Mouse (Mus musculus) frontal cortex, postnatal 10 days (tissue): Measurements from ENCODE around the gene Podn.
A peak's percentile ranks its signal among the peaks of the same experiment; 100 is the strongest.

Experiments used
- DNase-seq, 2 experiments: peaks; one replicate each; pipeline ENCODE4 v3.0.0; 2022; ENCODE audit warnings: low spot score in 2 of 2, mixed read lengths in 1 of 2

Gene Podn

DNA sequence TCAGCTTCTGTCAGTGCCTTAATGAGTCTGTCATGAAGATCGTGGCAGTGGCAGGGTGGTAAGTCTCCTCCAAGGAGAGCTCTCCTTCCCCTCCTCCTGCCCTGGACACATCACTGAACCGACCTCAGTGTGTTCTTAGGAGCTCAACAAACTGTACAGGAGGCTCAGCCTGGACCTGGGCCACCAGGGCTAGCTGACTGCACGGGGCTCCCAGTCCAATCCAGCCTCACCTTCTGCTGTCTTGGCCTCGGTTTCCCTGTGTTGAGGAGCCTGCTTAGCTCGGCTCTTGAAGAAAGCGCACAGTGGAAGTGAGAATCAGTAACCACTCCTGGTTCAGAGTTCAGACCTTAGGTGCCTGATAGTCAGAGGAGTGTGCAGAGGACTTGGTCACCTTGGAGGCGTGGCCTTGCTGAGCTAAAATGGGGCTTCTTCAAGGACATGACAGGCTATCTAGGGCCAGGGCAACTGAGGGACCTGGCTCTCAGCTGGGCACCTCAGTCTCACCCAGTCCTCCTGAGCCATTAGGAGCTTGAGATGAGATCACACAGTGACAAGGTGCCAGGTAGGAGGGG lies 88.6 kb downstream of the Podn start:
- DNase-seq = no peak

DNA sequence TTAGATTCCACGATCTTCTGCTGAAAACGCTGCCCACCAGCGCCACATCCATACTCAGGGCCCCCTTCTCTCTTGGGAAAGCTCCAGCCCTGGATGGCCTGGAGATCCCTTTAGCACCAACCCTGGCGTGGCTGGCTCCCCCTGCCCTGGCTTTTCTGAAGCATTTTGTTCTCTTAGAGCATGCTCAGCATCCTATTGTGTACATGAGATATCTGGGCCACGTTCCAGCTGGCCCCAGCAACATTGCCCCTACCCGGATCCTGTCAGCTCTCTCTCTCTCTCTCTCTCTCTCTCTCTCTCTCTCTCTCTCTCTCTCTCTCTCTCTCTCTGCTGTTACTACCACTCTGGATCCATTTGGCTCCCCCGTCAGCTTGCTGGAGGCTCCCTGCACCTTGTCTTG lies 90.9 kb downstream of the Podn start:
- no peak for DNase-seq

DNA sequence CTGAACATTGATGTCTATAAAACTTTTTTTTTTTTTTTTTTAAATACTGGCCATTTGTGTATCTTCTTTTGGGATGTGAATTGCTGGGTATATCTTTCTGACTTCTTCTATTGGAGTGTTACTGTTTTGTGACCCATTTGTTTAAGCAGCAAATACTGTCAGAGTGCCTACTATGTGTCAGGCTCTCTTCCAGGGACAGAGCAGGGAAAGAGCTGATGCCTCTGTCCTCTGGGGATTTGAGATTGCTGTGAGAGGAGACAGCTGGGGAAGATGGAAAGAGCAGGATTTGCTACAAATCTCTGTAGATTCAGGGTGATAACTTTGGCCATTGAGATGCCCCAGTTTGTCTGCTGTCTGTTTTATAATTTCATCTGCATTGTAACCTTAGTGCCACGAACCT lies 96.9 kb downstream of the Podn start:
- DNase-seq = no peak

DNA sequence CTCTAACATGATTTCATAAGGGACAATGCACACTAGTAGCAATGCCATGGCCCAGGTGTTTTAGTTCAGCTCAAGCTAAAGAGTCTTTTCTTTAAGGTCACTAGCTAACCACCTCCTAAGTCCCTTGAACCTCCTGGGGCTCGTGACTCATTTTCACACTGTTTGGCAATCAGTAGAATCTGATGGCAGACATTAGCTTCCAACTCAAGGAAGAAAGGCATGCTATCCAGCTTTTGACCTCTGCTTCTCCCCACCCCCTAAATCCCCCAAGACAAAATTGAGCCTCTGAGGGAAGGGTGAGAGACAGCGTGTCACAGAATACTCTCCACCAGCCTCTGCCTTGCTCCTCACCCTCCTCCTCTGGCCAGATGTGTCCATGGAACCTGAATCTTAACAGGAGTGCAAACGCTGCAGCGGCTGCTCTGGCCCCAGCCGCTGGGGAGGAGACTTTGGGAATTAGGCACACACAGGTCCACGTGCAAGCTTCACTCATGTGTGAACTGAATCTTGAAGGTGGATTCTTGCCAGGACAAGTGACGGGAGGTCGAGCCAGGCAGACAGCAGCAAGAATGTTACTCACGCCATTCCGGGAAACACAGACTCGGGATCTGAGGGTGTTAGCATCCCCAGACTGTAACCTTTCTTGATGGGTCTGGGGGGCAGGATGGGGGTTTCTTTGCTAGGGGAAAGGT lies 97.5 kb downstream of the Podn start:
- no peak for DNase-seq

DNA sequence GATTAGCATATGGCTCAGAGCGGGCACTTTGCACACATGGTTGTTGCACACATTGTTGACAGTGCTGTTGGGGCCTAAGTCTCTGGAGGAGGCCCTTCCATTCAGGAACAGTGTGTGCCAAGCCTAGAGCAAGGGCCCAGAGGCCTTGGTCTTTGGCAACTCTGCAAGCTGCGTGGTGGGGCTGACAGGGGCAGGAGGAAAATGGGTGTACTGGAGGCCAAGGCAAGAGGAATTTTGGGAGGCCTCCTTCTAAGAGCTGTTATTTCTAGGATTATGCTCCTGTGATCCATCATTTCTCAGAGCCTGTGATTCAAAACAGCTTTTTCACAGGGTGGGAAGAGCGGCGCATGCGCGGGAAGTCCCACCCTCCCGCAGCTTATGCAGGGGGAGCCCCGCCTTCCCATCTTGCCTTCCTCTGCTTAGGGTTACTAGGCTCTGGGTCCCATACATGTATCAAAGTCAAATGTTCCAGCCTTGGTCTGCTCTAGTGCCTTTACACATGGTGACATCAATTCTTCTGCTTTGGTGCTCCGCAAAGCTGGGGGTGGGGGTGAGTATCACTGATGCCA lies 99.7 kb downstream of the Podn start:
- no peak for DNase-seq

DNA sequence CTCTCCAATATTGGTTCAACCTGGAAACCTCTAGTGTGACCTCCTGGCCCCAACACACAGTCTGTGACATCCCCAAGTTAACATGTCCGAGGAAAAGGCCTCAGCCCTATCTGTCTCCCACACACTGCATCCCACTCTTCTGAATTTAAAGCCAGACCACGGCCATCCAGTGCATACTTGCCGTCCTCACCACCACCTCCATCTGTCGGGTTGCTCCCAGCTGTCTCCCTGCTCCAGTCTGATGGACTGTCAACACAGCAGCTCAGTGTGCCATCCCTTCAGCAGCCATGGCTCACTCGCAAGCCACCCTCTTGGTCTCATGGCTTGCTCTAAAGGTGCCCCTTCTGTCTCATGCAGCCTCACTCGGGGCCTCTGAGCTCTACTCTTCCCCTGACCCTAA lies 100.5 kb downstream of the Podn start:
- no peak for DNase-seq

DNA sequence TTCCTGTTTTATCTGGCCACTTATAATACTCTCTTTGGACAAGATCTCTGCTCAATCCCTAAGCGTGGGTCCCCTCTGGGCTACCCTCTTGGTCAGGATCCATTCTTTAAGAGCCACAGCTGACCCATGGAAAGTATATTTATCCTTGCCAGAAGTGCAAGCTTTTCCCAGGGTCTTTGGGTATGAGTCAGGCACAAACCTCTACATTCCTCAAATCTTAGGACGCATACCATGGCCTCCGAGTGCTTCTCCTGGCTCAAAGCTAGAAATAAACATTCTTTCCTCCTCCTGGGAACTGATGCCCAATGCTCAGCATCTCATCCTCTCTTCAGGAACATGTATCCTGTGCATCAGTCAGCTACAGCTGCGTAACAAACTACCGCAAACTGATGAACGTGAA lies 101.2 kb downstream of the Podn start:
- no peak for DNase-seq

DNA sequence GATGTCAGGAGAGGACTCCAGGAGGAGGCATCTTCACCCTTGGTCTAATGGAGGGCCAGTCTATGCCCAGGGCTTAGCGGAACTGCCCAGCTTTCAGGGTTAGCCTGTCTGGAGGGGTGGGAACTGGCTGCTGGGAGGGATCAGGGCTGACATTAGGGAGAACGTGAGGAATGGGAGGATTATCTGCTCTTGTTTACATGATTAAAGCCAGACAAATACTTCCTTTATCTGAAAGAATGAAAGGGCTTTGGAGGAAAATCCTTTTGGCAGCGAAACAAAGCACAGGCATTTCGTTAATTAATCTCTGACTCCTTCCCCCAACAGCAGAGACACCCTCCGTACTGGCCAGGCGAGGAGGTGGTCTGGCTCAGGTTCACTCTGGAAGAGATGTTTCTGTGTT lies 104.4 kb downstream of the Podn start:
- no peak for DNase-seq

DNA sequence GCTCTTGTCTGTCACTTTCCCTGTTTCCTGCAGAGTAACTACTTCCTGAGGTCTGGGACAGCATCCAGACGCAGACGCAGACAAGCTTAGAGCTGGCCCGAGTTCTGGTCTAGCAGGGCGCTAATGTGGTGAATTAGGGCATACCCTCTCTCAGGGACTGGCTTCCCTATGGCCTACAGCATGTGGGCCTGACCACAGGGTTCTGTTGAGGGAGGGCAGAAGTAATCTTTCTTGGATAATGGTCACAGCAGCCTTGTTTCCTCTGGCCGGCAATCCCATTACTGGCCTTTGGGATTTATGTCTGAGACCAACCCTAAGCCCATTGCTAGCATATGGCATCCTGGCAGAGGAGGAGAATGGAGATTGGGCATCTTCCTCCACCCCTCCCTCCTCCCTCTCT lies 105.4 kb downstream of the Podn start:
- DNase-seq = no peak

DNA sequence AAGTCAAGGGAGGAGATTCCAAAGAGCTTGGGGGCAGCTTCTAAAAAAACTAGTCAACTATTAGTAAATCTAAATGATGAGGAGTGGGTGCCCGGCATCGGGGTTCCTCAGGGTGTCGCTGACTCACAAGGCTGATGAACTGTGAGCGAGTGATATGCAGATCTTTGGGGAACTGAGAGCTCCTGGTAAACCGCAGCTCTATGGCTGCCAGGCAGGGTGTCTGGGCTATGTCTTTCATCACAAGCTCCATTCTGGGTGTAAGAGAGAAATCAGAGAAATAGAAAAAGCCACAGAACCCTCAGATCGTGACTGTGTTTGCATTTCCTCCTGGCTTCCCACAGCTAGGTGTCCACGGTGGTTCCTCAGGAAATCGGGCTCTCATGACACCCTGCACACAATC lies 107.3 kb downstream of the Podn start:
- no peak for DNase-seq

DNA sequence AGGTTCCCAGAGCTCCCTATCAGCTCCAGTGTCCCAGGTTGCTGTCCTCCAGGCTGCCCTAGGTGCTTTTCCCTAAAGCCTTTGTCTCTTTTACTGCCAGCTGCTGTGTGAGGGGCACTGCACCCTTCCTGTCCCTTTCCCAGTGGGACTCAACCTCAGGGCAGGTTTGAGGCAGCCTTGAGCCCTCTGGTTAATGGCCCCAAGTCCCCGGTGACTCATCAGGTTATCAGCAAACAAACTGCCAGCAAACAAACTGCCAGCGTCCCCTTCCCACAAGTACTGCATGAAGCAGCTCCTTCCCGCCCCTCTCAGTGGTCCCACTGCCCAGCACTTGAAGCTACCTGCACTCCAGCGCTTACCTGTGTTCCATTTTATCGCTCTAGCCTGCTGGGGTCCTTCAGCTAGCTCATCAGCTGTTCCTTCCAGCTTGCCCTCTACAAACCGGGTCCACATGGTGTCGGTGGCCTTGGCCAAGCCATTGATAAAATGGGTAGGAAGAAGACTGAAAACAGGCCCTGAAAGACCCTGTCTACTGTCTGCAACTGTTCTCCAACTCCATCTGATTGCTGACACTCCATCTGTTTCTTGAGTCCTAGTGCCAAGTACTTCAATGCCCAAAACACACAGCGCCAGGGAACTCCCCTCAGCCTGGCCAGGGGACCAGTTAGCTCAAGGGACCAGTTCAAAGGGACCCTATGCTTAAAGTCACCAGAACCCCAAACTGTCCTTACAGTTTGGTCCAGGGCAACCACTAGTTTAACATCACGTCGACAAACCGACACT lies 109.7 kb downstream of the Podn start:
- DNase-seq = no peak

DNA sequence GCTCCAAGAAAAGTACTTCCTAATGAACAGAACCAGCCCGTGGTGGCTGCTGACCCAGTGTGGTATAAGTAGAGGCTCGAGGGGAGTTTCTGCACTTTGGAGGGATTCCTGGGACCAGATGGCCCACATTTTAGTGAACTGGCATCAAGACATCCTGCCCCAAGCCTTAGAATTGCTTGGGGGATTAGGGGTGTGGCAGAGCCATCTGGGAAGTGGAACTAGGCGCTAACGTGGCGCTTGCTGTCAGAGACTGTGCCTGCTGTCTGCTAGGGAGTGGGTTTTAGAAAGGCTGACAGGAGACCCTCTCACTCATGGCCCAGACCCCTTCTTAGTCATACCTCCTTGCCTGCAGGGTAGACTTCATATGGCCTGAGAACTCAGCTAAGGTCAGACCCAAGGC lies 110.4 kb downstream of the Podn start:
- no peak for DNase-seq

DNA sequence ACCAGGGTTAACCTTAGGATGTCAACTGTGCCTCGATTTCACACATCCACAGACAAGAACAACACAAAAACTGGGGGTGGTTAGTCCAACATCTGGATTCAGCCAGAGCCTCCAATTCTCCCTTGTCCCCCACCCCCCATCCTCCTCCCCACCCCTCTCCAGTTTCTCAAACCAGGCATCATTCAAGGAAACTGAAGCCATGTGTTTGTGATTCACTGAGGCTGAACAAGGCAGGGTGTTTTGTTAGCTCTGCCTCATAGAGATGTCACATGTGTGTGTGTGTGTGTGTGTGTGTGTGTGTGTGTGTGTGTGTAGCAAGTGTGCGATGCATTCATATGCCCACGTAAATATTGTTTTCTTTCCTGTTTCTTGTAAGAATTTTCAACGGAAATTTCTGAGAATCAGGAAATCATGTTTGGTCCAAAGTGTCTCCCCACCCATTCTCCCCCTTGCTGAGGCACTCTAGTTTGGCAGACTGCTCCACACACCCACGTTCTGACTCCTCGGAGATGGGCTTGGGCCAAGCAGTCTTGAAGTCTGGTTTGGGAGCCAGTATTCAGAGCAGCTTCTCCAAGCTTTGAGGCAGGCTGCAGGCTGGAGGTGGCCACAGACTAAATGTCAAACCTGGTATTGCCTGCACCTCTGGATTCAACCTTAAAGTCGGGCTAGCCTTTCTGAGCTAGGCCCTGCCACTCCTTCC lies 111.8 kb downstream of the Podn start:
- DNase-seq = peak; percentile 63 to 65

DNA sequence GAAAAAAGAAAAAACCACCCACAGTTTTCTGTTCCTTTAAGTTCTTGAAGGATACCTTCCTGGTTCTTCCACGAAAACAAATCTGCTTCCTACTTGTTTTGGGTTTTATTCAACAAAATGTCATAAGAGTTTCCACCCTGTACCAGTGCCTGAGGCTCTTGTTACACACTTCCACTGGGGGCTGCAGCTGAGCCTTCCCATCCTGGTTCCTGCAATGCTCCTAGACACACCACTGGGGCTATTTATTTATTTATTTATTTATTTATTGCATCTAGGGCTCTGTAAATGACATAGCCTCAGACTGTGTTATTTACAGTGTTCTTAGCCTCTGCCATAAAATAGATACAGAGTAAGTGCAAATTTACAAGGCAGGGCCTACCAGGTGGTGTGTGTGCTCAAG lies 112.5 kb downstream of the Podn start:
- DNase-seq = no peak

DNA sequence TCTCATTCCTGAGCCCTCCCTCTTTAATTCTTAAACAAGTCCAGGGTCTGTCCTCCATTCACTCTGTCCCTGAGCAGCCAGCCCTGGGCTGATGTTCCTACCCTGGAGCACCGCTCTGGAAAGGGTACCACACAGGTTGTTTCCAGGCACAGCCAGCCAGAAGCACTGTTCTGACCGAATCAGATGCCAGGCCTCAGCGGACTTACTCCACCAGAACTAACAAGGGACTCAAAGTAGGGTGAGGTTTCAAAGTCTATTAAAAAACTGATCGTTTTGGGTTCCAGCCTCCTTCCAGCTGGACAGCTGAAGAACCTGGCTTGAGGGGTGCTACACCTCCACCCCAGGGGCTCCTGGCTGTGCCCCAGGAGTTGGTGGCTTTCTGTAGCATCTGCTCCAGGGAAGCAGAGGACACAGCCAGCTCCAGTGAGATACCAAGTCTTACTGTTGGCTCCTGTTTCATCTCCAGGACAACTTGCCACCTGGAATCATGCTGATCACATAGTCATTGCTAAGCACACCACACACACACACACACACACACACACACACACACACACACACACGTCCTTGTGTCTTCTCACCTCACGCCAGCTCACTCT lies 116.1 kb downstream of the Podn start:
- DNase-seq = no peak

DNA sequence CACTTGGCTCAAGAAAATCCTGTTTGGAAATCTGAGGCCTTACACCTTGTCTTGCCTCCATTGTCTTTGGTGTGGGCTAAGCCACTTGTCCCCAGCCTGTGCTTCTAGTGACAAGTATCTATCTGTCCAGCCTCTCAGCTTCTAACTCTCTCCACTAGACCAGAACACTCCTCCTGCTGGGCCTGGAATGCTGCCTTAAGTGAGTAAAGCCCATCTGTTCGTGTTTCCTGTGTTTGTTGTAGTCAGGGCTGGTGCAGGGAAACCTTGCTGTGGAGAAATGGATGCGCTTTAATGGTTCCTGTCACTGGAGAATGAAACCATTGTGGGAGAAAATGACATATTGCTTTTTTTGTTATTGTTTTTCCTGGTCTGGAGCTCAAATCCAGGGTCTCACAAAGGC lies 116.7 kb downstream of the Podn start:
- DNase-seq = no peak

DNA sequence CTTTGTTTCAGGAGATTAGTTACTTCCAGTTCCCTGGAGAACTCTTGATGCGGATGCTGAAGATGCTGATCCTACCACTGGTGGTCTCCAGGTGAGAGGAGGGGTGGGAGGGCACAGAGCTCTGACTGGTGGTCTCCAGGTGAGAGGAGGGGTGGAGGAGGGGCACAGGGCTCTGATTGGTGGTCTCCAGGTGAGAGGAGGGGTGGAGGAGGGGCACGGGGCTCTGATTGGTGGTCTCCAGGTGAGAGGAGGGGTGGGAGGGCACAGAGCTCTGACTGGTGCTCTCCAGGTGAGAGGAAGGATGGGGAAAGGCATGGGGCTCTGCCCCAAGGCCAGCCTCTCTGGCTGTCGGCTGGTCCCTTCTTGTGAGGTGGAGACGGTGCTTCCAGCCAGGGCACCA lies 118.7 kb downstream of the Podn start:
- no peak for DNase-seq

DNA sequence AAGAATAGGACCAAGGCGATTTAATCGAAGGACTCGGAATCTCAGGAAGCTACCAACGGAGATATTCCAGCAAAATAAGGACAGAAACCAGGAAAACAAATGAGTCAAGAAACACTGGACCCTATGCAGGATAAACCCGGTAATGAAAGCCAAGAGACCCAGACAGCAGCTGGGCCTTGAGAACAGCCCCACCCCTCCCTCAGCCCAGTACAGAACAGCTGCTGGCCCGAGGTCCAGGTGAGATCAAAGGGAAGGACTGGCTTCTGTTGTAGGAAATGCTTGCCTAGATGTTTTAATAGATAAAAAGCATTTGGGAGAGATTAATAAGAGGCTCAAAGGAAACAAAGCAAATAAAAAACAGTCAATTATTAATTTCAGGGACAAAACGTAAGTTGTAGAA lies 121.2 kb downstream of the Podn start:
- DNase-seq = no peak

DNA sequence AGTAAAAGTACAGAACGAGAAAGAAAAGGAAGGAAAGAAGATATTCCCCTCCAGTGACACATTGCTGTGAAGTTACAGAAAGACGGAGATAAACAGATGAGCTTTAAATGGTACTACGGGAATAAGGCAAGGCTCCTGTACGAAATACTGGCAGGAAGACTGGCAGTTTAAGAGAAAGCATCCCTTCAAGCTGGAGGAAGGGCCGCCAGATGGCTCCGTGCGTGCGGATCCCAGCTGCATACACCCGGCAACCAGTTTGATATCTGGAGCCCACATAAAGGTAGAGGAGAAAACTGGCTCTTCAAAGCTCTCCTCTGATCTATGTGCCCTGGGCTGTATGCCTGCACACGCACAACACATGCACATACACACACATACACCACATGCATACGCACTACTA lies 121.7 kb downstream of the Podn start:
- DNase-seq = no peak

DNA sequence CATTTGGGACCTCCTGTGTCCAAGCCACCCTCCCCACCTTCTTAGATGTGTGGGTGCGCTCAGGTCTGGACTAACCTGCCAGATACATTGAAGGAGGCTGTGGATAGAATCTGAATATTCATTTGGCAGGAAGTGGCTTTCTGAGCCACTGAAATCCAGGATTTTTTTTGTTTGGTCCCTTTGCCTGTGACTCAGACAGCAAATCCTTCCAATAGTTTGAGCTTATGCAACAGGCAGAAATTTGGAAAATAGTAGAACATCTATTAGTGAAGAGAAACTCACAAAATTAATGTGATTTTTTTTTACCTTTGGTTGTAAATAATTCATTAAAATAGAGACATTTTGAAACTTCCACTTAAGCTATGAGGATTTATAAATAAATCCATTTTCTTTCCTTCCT lies 125.1 kb downstream of the Podn start:
- DNase-seq = no peak

DNA sequence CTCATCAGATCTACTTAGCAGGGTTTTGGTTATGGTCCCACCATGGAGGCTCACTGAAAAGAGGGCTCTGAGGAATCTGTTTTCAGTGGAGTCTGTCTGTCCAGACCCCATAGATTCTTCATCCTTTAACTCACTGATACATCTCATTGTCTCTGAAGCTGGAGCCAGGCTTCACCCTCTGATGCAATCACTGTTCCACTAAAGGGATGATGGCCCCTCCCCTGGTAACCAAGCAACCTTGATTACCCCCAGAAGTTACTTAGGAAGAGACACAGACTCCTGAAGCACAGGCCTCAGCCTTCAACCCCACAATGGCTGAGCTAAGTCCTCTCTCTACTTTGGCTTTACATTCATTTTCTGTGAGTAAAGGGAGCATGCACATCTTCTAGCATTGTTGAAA lies 126.5 kb downstream of the Podn start:
- DNase-seq = no peak
